Mouse (Mus musculus): ENCODE measurements at regions not wholly inside any gene's neighbourhood (a gene's known extent, or its start where the extent isn't known, plus 50 kb on each side); places are given as distances from the start of the nearest gene placed in this dataset.

DNA sequence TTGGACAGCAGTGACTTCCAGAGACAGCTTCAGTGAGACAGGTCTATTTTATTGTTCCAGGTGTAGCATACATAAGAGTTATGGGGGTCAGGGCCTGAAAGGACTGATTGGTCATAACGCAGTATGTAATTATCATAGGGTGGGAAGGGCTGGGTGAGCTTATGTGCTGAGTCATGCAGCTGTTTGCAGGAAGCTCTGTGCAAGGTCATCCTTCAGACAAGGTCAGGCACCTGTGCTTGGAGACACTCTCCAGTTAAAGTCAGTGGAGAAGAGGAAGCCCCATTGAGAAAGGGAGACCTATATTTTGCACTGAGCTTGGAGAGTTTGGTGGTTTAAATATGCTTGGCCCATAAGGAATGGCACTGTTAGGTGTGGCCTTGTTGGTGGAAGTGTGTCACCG lies 62.0 kb upstream of the Nkd1 start:
- TF ChIP-seq USF1 (IDR thresholded peaks at IDR 0.05; ENCODE audit: low read depth) (no peak), POLR2AphosphoS2 (IDR thresholded peaks at IDR 0.05; ENCODE audit: insufficient read length, low read depth) (no peak), MAX (IDR thresholded peaks at IDR 0.05; ENCODE audit: low read depth) (no peak), POLR2A (IDR thresholded peaks at IDR 0.05; ENCODE audit: insufficient read length, low read depth) (no peak), MYOG (IDR thresholded peaks at IDR 0.05; ENCODE audit: control insufficient read depth in 1 of 3, insufficient read depth in 1 of 3, insufficient read length in 2 of 3, low read depth in 2 of 3) (no peak), E2F4 (IDR thresholded peaks at IDR 0.05; ENCODE audit: insufficient read depth) (no peak)
